Mouse (Mus musculus) splenic B cell, adult 2 months (primary cell): ENCODE data around the gene Grk3.
A peak's percentile ranks its signal among the peaks of the same experiment; 100 is the strongest.

Source experiments
- DNase-seq: peaks from one replicate; pipeline ENCODE4 v3.0.0-alpha.2; 2011; ENCODE audit warnings: low read depth, low spot score
- H3K27me3 ChIP-seq: 2 replicates; pipeline ENCODE4 v1.6.1; 2012; ENCODE audit warnings: mild to moderate bottlenecking, low read length, moderate library complexity, mixed read lengths; ENCODE audit not compliant: control insufficient read depth, poor library complexity, insufficient read depth, severe bottlenecking
- H3K36me3 ChIP-seq: 2 replicates; pipeline ENCODE4 v1.6.1; 2012; ENCODE audit warnings: mild to moderate bottlenecking, low read length, moderate library complexity, mixed read lengths; ENCODE audit not compliant: control insufficient read depth, poor library complexity, insufficient read depth, severe bottlenecking

The Grk3 gene

GRCm38 (mm10) chr5:113024154-113024764 lies 8.7 kb upstream of the Grk3 start:
- no peaks in the 10 kb centered on the region for H3K36me3 ChIP-seq

GRCm38 (mm10) chr5:113018190-113018589 lies 2.6 kb upstream of the Grk3 start:
- no peak for DNase-seq
- Histone ChIP-seq H3K36me3 (no peaks in the 10 kb centered on the region), H3K27me3 (no peaks in the 10 kb centered on the region)

More at GRCm38 (mm10) chr5:113024154-113024764, 8.7 kb upstream of the Grk3 start:
- H3K27me3 ChIP-seq = no peaks in the 10 kb centered on the region
- peak; percentile 52 for DNase-seq

DNA sequence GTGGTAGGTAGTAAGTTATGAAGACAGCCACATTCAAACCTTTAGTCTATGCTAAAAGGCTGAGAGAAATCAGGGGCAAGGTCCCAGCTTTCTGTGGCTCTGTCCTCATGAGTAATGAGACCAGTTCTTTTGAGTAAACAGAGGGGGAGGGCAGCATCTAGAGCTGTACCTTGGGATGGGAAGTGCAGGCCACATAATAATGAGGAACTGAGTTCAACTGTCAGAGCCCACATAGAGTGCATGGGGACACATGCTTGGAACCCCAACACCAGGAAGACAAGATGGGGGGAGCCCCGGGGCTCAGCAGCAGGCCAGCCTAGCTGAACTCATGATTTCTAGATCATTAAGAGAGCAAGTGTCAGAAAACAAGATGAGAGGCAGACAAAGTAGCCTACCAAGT lies 1.4 kb upstream of the Grk3 start:
- no peaks in the 10 kb centered on the region for H3K27me3 ChIP-seq
- no peak for DNase-seq
- H3K36me3 ChIP-seq = no peaks in the 10 kb centered on the region

DNA sequence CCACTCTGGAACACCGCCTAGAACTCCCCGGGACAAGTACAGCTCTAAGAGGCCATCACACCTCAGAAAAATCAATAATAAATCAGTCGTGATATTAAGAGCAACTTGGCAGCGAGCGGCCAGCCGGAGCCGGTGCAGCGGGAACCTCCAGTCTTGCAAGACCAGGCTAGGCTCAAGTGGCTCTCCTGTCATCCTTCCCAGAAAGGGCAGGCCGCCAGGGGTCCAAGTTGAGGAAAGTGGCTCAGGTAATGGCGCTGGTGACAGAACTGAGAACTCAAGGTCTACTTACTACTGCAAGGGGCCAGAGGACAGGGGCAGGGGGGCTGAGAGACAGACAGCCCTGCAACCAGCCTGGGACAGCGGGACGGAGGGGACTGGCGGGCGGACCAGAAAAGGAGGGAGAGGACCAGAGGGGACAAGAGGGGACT lies 769 bp downstream of the Grk3 start:
- H3K27me3 ChIP-seq = no peaks in the 10 kb centered on the region
- no peaks in the 10 kb centered on the region for H3K36me3 ChIP-seq
- no peak for DNase-seq

DNA sequence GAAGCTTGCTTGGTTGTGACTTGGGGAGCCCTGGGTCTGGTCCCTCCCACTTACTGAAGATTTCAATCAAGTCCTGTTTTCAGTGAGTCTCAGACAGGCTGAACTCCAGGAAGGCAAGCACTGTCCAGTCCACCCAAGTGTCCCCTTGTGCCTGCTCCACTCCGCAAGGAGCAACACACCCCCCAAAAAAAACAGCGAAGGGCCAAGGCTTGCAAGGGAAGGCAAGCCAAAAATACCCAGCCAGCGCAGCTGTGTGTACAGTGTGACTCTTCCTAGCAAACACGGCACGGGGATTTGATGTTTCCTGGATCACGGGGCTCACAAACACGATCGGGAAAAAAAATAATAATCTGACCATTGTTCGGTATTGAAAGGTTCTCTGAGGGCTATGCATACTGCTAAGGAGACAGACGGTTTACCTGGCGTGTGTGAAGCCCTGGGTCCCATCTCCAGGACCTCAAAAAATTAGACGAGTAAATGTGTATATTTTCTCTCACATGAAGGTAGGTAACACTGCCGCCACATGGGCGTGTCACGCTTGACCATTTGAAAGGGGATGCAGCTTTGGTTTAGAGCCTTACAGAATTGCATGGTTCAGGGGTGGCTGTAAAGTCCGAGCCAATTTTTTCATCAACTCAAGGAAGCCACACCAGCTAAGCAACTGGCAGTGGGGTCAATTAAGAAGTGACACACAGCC lies 1.3 kb downstream of the Grk3 start:
- DNase-seq = no peak
- no peaks in the 10 kb centered on the region for H3K36me3 ChIP-seq
- no peaks in the 10 kb centered on the region for H3K27me3 ChIP-seq

GRCm38 (mm10) chr5:113011926-113012325 lies 3.7 kb downstream of the Grk3 start:
- no peak for DNase-seq
- Histone ChIP-seq H3K36me3 (no peaks in the 10 kb centered on the region), H3K27me3 (no peaks in the 10 kb centered on the region)

GRCm38 (mm10) chr5:113009183-113009820 lies 6.3 kb downstream of the Grk3 start:
- H3K36me3 ChIP-seq = no peaks in the 10 kb centered on the region
- no peak for DNase-seq
- H3K27me3 ChIP-seq = no peaks in the 10 kb centered on the region

DNA sequence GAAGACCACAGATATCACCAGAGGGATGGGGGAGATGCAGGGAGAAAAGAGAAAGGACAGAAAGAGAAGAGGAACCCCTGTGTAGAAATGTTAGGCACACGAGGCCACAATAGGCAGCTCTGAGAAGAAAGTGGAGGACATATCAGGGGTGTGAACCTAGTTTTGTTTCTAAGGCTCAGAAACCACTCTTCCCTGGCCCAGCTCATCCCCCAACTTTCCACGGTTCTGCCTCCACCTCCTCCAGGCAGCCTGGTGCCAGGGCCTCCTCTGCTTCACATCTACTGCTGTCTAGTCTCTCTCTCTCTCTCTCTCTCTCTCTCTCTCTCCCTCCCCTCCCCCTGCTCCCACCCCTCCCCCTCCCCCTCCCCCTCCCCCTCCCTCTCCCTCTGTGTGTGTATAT lies 7.1 kb downstream of the Grk3 start:
- no peaks in the 10 kb centered on the region for H3K27me3 ChIP-seq
- no peaks in the 10 kb centered on the region for H3K36me3 ChIP-seq
- DNase-seq = no peak

GRCm38 (mm10) chr5:113006997-113007396 lies 8.6 kb downstream of the Grk3 start:
- H3K36me3 ChIP-seq = no peaks in the 10 kb centered on the region
- peak; percentile 19 for DNase-seq
- H3K27me3 ChIP-seq = no peaks in the 10 kb centered on the region

GRCm38 (mm10) chr5:113005941-113006391 lies 9.6 kb downstream of the Grk3 start:
- Histone ChIP-seq H3K36me3 (no peaks in the 10 kb centered on the region), H3K27me3 (no peaks in the 10 kb centered on the region)
- DNase-seq = no peak

GRCm38 (mm10) chr5:113002821-113003380 lies 12.7 kb downstream of the Grk3 start:
- H3K27me3 ChIP-seq = no peaks in the 10 kb centered on the region
- DNase-seq = no peak
- H3K36me3 ChIP-seq = no peaks in the 10 kb centered on the region

GRCm38 (mm10) chr5:112999227-112999626 lies 16.4 kb downstream of the Grk3 start:
- DNase-seq = no peak
- H3K36me3 ChIP-seq = no peaks in the 10 kb centered on the region

GRCm38 (mm10) chr5:112997516-112998186 lies 17.9 kb downstream of the Grk3 start:
- H3K27me3 ChIP-seq = no peaks in the 10 kb centered on the region

More at GRCm38 (mm10) chr5:112999227-112999626, 16.4 kb downstream of the Grk3 start:
- H3K27me3 ChIP-seq = no peaks in the 10 kb centered on the region

DNA sequence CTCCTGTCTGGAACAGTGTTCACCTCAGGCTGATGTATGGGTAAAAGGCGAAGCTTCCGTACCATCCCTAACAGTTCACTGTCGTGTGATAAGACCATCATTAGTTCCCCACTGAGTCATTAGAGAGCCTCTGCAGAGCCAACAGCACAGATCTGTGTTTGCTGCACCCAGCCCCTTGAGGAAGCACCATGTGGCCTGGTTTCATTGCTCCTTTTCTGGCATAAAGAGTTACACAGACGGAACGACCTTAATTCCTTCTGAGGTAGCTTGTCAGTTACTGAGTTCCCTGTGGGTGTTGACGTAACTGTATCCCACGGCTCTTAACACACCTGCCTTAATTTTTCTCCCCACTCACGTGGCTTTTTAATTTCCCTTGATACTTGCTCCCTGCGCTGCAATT lies 24.3 kb downstream of the Grk3 start:
- no peaks in the 10 kb centered on the region for H3K27me3 ChIP-seq
- H3K36me3 ChIP-seq = no peaks in the 10 kb centered on the region
- no peak for DNase-seq

More at GRCm38 (mm10) chr5:112997516-112998186, 17.9 kb downstream of the Grk3 start:
- DNase-seq = no peak
- H3K36me3 ChIP-seq = no peaks in the 10 kb centered on the region
